Mouse (Mus musculus): ENCODE results near the gene Rab34. TPM values are rescaled to one million over a fixed set of nuclear protein-coding genes. Genes with fewer than 3 reads are reported as not detected.
"Not testable (repeated sequence)": the region's sequence is repeated elsewhere in the genome, so short reads cannot be mapped to it uniquely, and the experiment has no call there.

Gene Rab34
- polyA plus RNA-seq, 2 experiments: 163 to 171 TPM

- ATAC-seq (ENCODE audit: low FRiP score, low read depth): peak; percentile 89
- H3K27ac ChIP-seq (replicated peaks; ENCODE audit: low read depth, low read length): peak within 1 kb of the TSS; percentile 89
- TF ChIP-seq POLR2A (IDR thresholded peaks at IDR 0.05; ENCODE audit: borderline replicate concordance, extremely low read depth, insufficient read depth, insufficient read length): peak; percentile 94; the same call in 1 of the 2 replicates
- H3K9ac ChIP-seq (ENCODE audit: low read depth, low read length, severe bottlenecking): peak within 1 kb of the TSS; percentile 87
- peaks cover 31% of the 10 kb centered on the region for H3K36me3 ChIP-seq (ENCODE audit: control insufficient read depth, insufficient read depth, low read length)
- under 1% methylated on average over 38 of the region's 38 CpGs for WGBS
- no peaks in the 10 kb centered on the region for H3K9me3 ChIP-seq (ENCODE audit: control insufficient read depth, low read length)
- peak within 1 kb of the TSS; percentile 83 for H3K4me3 ChIP-seq (replicated peaks; ENCODE audit: low read length)
- peak; percentile 99 for DNase-seq (ENCODE audit: low spot score)
- H3K4me1 ChIP-seq (ENCODE audit: control insufficient read depth, insufficient read depth, low read length): peaks cover 30% of the 10 kb centered on the region
- no peaks in the 10 kb centered on the region for H3K27me3 ChIP-seq (ENCODE audit: control insufficient read depth, insufficient read depth, low read length)
- H3K4me2 ChIP-seq (replicated peaks; ENCODE audit: low read depth, low read length, severe bottlenecking): peak within 1 kb of the TSS; percentile 75
Measured at GRCm38 (mm10) chr11:78182961-78183844, 5.0 kb upstream of the Rab34 start, which contains the start of gene Rpl23a. Gene Rpl23a, minus strand, starts transcription at chr11:78183584.

- Histone ChIP-seq H3K4me2 (replicated peaks; ENCODE audit: low read depth, low read length, severe bottlenecking) (peak overlapping the region; percentile 41), H3K9ac (ENCODE audit: low read depth, low read length, severe bottlenecking) (peak overlapping the region; percentile 87), H3K4me1 (ENCODE audit: control insufficient read depth, insufficient read depth, low read length) (peaks cover 30% of the 10 kb centered on the region), H3K27ac (replicated peaks; ENCODE audit: low read depth, low read length) (no peak overlapping the region), H3K36me3 (ENCODE audit: control insufficient read depth, insufficient read depth, low read length) (peaks cover 31% of the 10 kb centered on the region), H3K27me3 (ENCODE audit: control insufficient read depth, insufficient read depth, low read length) (no peaks in the 10 kb centered on the region), H3K9me3 (ENCODE audit: control insufficient read depth, low read length) (no peaks in the 10 kb centered on the region), H3K4me3 (replicated peaks; ENCODE audit: low read length) (peak overlapping the region; percentile 83)
- TF ChIP-seq POLR2A (IDR thresholded peaks at IDR 0.05; ENCODE audit: borderline replicate concordance, extremely low read depth, insufficient read depth, insufficient read length): no peak
- WGBS: 51% methylated on average over 10 of the region's 10 CpGs
- ATAC-seq (ENCODE audit: low FRiP score, low read depth) (no peak), DNase-seq (ENCODE audit: low spot score) (no peak)
Measured at GRCm38 (mm10) chr11:78183884-78184514, 4.2 kb upstream of the Rab34 start.

GRCm38 (mm10) chr11:78184702-78185101, 3.5 kb upstream of the Rab34 start:
- not testable (repeated sequence) for DNase-seq (ENCODE audit: low spot score); H3K4me3 ChIP-seq (replicated peaks; ENCODE audit: low read length); ATAC-seq (ENCODE audit: low FRiP score, low read depth); H3K27ac ChIP-seq (replicated peaks; ENCODE audit: low read depth, low read length); H3K4me2 ChIP-seq (replicated peaks; ENCODE audit: low read depth, low read length, severe bottlenecking); H3K27me3 ChIP-seq (ENCODE audit: control insufficient read depth, insufficient read depth, low read length); H3K9me3 ChIP-seq (ENCODE audit: control insufficient read depth, low read length); H3K9ac ChIP-seq (ENCODE audit: low read depth, low read length, severe bottlenecking)
- peaks cover 25% of the 10 kb centered on the region for H3K4me1 ChIP-seq (ENCODE audit: control insufficient read depth, insufficient read depth, low read length)
- 93% methylated on average over 6 of the region's 6 CpGs for WGBS
- H3K36me3 ChIP-seq (ENCODE audit: control insufficient read depth, insufficient read depth, low read length): peaks cover 26% of the 10 kb centered on the region

GRCm38 (mm10) chr11:78189234-78190040, 1.2 kb downstream of the Rab34 start:
- no peaks in the 10 kb centered on the region for H3K9me3 ChIP-seq (ENCODE audit: control insufficient read depth, low read length)
- WGBS: under 1% methylated on average over 33 of the region's 42 CpGs
- peaks cover 12% of the 10 kb centered on the region for H3K4me1 ChIP-seq (ENCODE audit: control insufficient read depth, insufficient read depth, low read length)
- peak; percentile 89 for TF ChIP-seq POLR2A (IDR thresholded peaks at IDR 0.05; ENCODE audit: borderline replicate concordance, extremely low read depth, insufficient read depth, insufficient read length)
- peak overlapping the region; percentile 73 for H3K4me2 ChIP-seq (replicated peaks; ENCODE audit: low read depth, low read length, severe bottlenecking)
- peak overlapping the region; percentile 99 for H3K27ac ChIP-seq (replicated peaks; ENCODE audit: low read depth, low read length)
- H3K4me3 ChIP-seq (replicated peaks; ENCODE audit: low read length): peak overlapping the region; percentile 84
- DNase-seq (ENCODE audit: low spot score) (peak; percentile 89), ATAC-seq (ENCODE audit: low FRiP score, low read depth) (peak; percentile 76)
- peaks cover 34% of the 10 kb centered on the region for H3K36me3 ChIP-seq (ENCODE audit: control insufficient read depth, insufficient read depth, low read length)
- no peaks in the 10 kb centered on the region for H3K27me3 ChIP-seq (ENCODE audit: control insufficient read depth, insufficient read depth, low read length)
- peak overlapping the region; percentile 91 for H3K9ac ChIP-seq (ENCODE audit: low read depth, low read length, severe bottlenecking)

- Histone ChIP-seq H3K36me3 (ENCODE audit: control insufficient read depth, insufficient read depth, low read length) (peaks cover 34% of the 10 kb centered on the region), H3K27me3 (ENCODE audit: control insufficient read depth, insufficient read depth, low read length) (no peaks in the 10 kb centered on the region), H3K4me1 (ENCODE audit: control insufficient read depth, insufficient read depth, low read length) (peaks cover 14% of the 10 kb centered on the region), H3K9me3 (ENCODE audit: control insufficient read depth, low read length) (no peaks in the 10 kb centered on the region), H3K4me2 (replicated peaks; ENCODE audit: low read depth, low read length, severe bottlenecking) (peak overlapping the region; percentile 73), H3K9ac (ENCODE audit: low read depth, low read length, severe bottlenecking) (peak overlapping the region; percentile 91), H3K27ac (replicated peaks; ENCODE audit: low read depth, low read length) (peak overlapping the region; percentile 99), H3K4me3 (replicated peaks; ENCODE audit: low read length) (peak overlapping the region; percentile 84)
- TF ChIP-seq POLR2A (IDR thresholded peaks at IDR 0.05; ENCODE audit: borderline replicate concordance, extremely low read depth, insufficient read depth, insufficient read length): no peak
- no peak for ATAC-seq (ENCODE audit: low FRiP score, low read depth)
- 48% methylated on average over 6 of the region's 6 CpGs for WGBS
- DNase-seq (ENCODE audit: low spot score): no peak
Measured at GRCm38 (mm10) chr11:78190041-78190440, 1.8 kb downstream of the Rab34 start.

Data from limb, embryonic 14.5 days (tissue).